Mouse (Mus musculus) spleen, adult 2 months (tissue): ENCODE measurements around the gene Cdh5.

Source experiments
- CTCF ChIP-seq: fragments of 200-500 bp; IDR thresholded peaks from 2 replicates; pipeline ENCODE4 v1.5.1; 2011; ENCODE audit warnings: mild to moderate bottlenecking, inconsistent platforms; ENCODE audit not compliant: insufficient read depth, insufficient read length, insufficient replicate concordance; ENCODE audit errors: extremely low read depth
- POLR2A ChIP-seq: fragments of 200-500 bp; IDR thresholded peaks from 2 replicates; pipeline ENCODE4 v1.6.1; 2011; ENCODE audit warnings: low read depth, low read length, inconsistent platforms

GRCm38 (mm10) chr8:104172420-104172819, 71.0 kb downstream of the Cdh5 start:
- TF ChIP-seq CTCF, result no peak
- TF ChIP-seq POLR2A, result no peak
